Mouse (Mus musculus): ENCODE measurements around the gene Pde4dip.

- TF ChIP-seq CTCF (IDR thresholded peaks at IDR 0.05; ENCODE audit: insufficient read depth, low read depth, low read length) (no peak), POLR2A (IDR thresholded peaks at IDR 0.05; ENCODE audit: insufficient read depth, low read depth, low read length) (no peak)
These were observed 197.0 kb downstream of the Pde4dip start for GRCm38 (mm10) chr3:97691443-97692017.

Measured in olfactory bulb, adult 2 months (tissue).